Mouse (Mus musculus) small intestine, adult 2 months (tissue): ENCODE data around the gene Cdh5.

Experiments used
- CTCF ChIP-seq: fragments of 200-500 bp; IDR thresholded peaks from 2 replicates; pipeline ENCODE4 v1.5.1; 2012; ENCODE audit warnings: low read depth, mild to moderate bottlenecking, control low read depth, inconsistent platforms, low read length, moderate library complexity, mixed read lengths; ENCODE audit not compliant: insufficient replicate concordance, insufficient read length; ENCODE audit errors: extremely low read depth
- POLR2A ChIP-seq: fragments of 200-500 bp; IDR thresholded peaks from 2 replicates; pipeline ENCODE4 v1.6.1; 2012; ENCODE audit warnings: low read depth, mild to moderate bottlenecking, control low read depth, inconsistent platforms, low read length, moderate library complexity

GRCm38 (mm10) chr8:104123080-104123657 is 21.7 kb downstream of the Cdh5 start:
- TF ChIP-seq CTCF (no peak), POLR2A (no peak)
